Mouse (Mus musculus) right cerebral cortex, postnatal 25 days (tissue): Measurements from ENCODE around the gene Sfta2.

Source experiments
- DNase-seq: peaks from one replicate; pipeline ENCODE4 v3.0.0; 2022

Gene Sfta2

DNA sequence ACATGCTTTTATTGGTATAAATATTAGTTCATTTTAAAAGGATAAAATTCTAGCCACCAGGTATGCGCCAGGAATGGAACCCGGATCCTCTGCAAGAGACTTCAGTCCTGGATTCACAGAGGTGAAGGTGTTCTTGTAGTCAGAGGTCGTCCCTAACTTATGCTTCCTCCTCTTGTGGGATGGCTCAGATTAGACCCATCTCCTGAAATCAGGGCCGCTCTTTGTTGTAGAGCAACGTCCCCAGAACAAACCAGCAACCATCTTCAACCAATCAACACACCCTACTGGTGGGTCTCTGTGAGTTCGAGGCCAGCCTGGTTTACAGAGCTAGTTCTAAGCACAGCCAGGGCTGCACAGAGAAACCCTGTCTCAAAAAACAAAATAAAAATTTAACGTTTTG is 6.9 kb upstream of the Sfta2 start:
- DNase-seq = no peak

DNA sequence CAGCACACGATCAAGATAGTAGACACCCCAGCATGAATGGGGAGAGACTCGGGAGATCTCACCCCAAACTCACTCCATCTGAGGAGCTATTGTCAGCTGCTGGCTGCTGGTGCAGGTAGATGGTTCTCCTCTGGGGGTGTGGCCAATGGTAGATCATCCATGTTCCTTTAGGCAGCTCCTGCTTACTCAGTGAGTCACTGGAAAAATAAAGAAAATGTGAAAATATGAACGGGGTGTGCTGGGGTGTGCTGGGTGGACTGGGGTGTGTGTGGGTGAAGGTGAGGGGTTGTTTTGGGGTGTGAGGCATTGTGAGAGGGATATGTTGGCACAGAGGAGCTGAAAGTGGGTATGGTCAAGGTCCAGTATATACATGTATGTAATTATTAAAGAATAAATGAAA is 4.0 kb upstream of the Sfta2 start:
- DNase-seq = no peak

DNA sequence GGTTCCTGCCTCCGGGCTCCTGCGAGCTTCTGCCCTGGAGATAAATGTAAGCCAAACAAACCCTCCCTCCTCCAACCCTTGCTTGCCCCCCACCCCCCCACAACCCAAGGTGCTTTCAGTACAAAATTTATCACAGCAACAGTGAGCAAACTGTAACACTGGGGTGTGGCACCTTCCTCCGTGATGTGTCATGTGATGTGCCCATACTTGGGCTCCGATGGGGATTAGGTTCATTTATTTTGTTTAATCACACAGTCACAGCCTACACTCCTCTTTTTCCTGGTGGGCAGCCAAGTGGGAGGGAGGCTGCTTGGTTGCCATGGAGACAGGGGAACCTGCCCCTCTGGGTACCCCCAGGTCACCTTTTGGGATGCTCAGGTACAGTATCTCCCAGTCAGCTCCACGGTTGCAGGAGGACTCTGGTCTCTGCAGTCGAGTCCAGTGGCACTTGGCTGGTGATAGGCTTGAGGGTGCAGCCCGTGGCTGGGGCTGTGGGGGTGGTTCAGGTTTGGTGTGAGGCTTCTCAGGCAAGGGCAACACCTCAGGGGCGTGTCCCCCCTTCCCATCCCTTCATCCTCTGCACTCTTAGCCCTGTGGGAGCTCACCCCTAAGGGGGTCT is 496 bp downstream of the Sfta2 start:
- no peak for DNase-seq

GRCm38 (mm10) chr17:35617127-35617526 is 15.8 kb downstream of the Sfta2 start:
- no peak for DNase-seq

DNA sequence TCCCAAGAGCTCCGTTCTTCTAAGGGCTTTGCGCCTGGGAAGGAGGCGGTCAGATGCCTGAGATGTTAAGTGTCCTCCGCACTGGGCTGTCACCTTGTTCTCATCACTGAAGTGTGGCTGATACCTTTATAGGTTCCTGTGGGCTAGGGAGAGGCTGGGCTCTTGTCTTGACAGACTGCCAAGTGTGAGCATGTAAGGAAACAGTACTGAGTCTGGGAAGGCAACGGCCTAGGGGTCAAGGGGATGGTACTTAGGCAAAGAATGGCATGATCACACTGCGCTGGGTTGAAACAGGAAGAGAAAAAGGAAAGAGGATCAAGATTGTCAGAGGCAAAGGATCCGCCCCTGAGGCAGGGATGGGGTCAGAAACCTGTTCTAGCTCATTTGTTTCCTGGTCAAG is 25.2 kb downstream of the Sfta2 start, which contains the start of gene Gm9573:
Gene Gm9573, minus strand, starts transcription at position 101 of the 400 bp plus-strand sequence.
- DNase-seq = no peak

DNA sequence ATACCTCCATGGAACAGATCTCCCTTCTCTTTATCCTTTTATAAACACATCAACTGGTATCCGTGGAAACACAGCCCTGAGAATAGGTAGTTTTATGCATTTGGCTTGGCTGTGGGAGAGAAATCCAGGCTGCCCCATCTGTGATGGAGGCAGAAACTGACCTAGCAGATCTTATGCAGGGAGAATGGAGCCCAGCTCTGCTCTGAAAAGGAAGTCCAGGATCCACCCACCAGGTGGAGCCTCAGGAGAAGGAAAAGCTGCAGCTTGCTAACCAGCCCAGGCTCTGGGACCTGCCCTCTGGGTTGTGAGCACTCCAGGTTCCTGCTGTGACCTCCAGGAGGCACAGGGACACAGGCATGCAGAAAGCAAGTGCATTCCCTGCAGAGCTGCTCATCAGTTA is 32.6 kb downstream of the Sfta2 start:
- peak; percentile 69 for DNase-seq

- DNase-seq = no peak
Measured at GRCm38 (mm10) chr17:35635202-35635601, 33.9 kb downstream of the Sfta2 start.

DNA sequence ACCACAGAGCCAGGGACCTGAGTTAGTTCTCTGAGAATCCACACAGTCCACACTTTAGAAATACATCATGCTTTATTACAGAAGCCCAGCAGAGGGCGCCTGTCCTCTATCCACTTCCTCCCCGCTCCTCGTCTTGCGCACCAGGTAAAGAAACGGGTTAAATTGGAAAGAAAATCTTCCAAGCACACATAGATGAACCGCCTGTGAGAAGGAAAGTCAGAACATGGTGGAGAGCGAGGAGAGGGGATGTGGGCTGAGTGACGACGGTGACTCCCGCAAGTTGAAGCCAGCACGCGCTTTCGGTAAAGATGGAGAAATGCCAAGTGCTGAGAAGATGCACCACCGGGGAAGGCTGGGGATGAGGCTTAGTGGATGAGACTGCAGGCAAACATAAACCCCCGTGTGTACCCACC is 34.4 kb downstream of the Sfta2 start:
- peak; percentile 79 for DNase-seq

GRCm38 (mm10) chr17:35636363-35636762 is 35.0 kb downstream of the Sfta2 start:
- DNase-seq = no peak

DNA sequence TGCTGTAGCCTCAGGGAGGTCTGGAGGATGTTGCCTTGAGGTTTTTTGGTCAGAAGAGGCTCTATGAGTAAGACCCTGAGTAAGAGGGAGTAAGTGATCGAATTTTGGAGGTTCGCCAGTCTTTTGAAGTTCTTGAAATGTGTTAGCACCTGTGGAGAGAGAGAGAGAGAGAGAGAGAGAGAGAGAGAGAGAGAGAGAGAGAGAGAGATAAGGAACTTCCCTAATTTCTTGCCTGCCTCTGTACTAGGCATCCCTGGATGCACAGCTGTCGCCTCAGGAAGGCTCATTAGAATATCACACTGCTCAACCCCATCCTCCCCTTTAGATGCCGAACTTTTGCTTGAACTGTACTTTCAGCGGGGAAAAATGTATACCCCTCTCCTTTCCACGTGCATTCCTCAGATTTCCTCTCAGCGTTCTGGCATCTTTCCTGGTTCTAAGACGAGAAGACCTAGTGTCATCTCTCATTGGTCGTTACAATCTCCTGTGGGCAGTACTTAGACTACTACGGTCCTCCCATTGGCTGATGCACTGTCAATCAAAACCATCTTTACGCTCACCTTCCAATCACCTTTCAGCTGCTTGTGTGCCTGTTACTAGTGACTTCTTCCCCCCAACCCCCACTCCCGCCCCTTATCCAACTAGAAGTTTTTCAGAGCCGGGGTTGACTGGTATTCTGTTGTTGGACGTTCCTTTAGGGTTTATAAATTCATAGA is 37.3 kb downstream of the Sfta2 start:
- DNase-seq = no peak

DNA sequence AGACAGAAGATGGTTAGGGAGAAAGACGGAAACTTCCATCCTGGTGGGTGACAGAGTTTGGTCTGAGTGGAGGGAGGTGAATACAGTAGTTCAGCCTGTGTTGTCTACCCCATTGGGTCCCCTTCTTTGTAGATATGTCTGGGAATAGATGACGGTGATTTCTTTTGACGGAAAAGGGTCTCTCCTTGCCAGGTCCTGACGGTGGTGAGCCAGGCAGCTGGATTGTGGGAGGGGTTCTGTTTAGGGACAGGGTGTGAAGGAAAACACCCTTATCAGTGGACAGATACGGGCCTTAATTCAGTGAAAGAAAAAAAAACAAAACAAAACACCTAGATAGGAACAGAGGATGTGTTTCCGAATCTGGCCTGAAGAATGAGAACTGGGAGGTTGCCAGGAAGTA is 38.0 kb downstream of the Sfta2 start:
- DNase-seq = no peak

DNA sequence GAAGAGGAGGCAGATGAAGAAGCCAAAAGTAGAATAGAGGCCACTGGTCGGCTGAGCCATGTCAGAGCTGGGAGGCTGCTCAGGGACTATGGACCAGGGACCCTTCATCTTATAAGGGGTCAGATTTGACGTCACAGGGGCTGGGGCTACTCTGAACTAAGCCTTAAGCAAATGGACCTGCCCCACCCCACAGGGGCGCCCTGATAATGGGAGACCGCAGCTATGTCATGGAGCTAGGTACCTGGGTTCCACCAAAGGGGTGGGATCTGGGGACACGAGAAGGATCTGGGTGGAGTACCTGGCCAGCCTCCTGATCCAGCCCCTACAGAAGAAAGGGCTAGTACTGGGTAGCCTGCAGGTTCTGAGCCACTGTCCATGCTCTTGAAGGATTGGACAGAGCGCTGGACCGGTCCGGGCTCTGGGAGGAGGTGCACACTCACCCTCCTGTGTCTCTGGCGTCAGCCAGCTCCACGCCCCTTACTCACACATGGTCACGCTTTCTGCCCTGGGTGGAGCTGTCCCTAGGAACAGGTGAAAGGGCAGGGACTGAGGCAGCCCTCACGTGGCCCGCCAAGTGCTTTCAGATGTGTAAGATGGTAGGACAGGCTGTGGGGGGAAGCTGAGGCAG is 42.4 kb downstream of the Sfta2 start, which contains the start of gene Mucl3:
Gene Mucl3, minus strand, starts transcription at position 87 of the 628 bp plus-strand sequence.
- no peak for DNase-seq

- DNase-seq = no peak
Measured at GRCm38 (mm10) chr17:35649429-35649828, 48.1 kb downstream of the Sfta2 start.

- DNase-seq = no peak
Measured at GRCm38 (mm10) chr17:35653086-35653485, 51.7 kb downstream of the Sfta2 start.

- DNase-seq = peak; percentile 28
Measured at GRCm38 (mm10) chr17:35665957-35666515, 64.7 kb downstream of the Sfta2 start.

GRCm38 (mm10) chr17:35666851-35667256 is 65.5 kb downstream of the Sfta2 start:
- peak; percentile 20 for DNase-seq

DNA sequence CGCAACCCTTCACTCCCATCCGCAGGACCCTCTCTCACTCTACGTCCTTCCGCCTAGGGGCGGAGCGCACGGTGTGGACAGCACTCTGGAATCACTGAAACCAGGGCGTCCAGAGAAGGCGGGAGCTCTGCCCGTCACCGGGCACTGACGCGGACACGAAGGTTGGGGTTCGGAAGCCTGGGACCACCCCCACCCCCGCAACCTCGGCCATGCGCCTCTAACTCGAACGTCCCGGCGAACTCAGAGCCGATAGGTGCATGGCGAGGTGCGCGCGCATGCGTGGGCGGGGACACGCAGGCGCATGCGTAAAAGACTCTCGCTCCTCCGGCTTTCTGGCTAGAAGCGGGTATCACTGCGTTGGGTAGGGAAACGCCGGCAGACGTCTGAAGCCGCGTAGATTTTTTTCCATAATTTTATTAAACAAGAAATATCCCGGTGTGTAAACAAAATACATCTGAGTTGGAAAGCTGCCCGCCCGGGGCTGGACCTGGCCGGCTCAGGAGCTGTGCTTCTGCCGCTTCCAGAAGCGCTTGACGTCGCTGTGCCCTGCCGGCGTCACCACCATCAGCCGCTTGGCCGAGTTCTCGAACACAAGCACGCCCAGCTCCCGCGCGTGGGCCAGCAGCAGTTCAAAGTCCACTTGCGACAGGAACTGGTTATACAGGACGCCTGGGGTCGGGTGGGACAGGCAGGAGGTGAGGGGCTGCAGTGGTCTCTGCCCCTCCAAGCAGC is 66.2 kb downstream of the Sfta2 start, which contains the start of gene Vars2:
Gene Vars2, minus strand, starts transcription at position 259 of the 732 bp plus-strand sequence.
- peak; percentile 96 for DNase-seq

DNA sequence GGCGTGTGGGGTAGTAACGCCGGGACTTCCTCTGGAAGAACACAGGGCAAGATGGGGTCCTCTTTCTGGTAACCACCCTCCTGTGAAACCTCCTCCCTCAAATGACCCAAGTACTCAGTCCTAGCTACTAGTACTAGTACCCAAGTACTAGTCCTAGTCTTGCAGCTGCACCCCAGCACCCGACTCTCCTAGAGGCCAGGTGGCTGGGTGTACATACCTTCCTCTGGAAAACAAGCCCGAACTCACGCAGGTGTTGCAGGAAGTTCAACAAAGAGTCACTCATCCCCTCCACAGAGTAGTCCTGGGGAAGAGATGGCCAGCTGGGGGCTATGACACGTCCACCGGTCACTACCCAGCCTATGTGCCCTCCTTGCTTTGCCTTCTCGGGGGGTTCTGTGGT is 68.4 kb downstream of the Sfta2 start:
- DNase-seq = no peak

- no peak for DNase-seq
Measured at GRCm38 (mm10) chr17:35671846-35672245, 70.5 kb downstream of the Sfta2 start.

GRCm38 (mm10) chr17:35672527-35672926 is 71.2 kb downstream of the Sfta2 start:
- no peak for DNase-seq

DNA sequence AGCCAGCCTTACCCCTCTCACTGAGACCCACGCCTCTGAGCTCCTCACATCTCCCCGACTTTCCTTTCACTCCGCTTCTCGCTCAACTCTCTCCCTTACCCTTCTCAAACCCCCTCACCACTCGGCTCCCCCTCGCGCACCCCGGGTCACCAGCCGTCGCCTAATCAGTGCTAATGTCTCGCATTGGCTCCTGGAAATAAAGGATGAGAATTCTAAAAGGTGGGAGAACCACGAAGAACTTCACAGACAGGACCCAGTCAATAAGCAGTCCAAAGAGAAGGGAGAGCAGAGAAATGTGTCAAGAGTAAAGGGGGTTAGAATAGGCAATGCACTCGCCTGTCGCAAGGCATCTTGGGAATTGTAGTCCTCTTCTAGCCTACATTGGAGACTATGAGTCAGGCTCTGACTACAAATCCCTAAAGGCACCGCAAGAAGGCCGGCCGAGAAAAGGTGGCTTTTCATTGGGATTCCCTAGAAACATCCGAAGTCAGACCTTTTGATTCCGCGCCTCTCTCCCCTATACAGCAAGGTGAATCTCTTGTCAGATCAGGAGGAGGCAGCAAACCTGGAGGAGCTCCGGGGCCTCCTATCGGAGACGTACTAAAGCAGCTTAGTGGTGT is 72.2 kb downstream of the Sfta2 start, which contains the start of gene Gtf2h4:
Gene Gtf2h4, minus strand, starts transcription at position 324 of the 620 bp plus-strand sequence.
- peak; percentile 83 for DNase-seq

GRCm38 (mm10) chr17:35680591-35680990 is 79.2 kb downstream of the Sfta2 start:
- no peak for DNase-seq
